Mouse (Mus musculus) heart, embryonic 11.5 days (tissue): ENCODE data around the gene Ankrd53. TPM values are rescaled to one million over a fixed set of nuclear protein-coding genes. Genes with fewer than 3 reads are reported as not detected.

Experiments used
- ATAC-seq: fragments of 200-750 bp; cut with Nextera tagmentation; replicated peaks from 2 replicates; pipeline ENCODE4 v1.8.0; 2017; ENCODE audit warnings: moderate library complexity; ENCODE audit not compliant: insufficient number of reproducible peaks, low FRiP score, low TSS enrichment
- H3K27ac ChIP-seq: fragments of 300-500 bp; sonication (generic); 2 replicates; pipeline ENCODE4 v1.5.1; 2014; ENCODE audit warnings: mild to moderate bottlenecking, low read depth, low read length
- H3K27me3 ChIP-seq: fragments of 300-500 bp; sonication (generic); 2 replicates; pipeline ENCODE4 v1.6.1; 2014; ENCODE audit warnings: mild to moderate bottlenecking, low read length, mixed read lengths; ENCODE audit not compliant: control insufficient read depth, insufficient read depth
- H3K36me3 ChIP-seq: fragments of 300-500 bp; sonication (generic); 2 replicates; pipeline ENCODE4 v1.6.1; 2014; ENCODE audit warnings: mild to moderate bottlenecking, low read length, moderate library complexity, mixed read lengths; ENCODE audit not compliant: control insufficient read depth, insufficient read depth
- H3K4me1 ChIP-seq: fragments of 300-500 bp; sonication (generic); 2 replicates; pipeline ENCODE4 v1.6.1; 2014; ENCODE audit warnings: low read length; ENCODE audit not compliant: control insufficient read depth, insufficient read depth
- H3K4me2 ChIP-seq: fragments of 300-500 bp; sonication (generic); 2 replicates; pipeline ENCODE4 v1.6.1; 2014; ENCODE audit warnings: mild to moderate bottlenecking, moderate library complexity
- H3K4me3 ChIP-seq: fragments of 300-500 bp; sonication (generic); 2 replicates; pipeline ENCODE4 v1.5.1; 2014; ENCODE audit warnings: low read depth, low read length
- H3K9ac ChIP-seq: fragments of 300-500 bp; sonication (generic); 2 replicates; pipeline ENCODE4 v1.6.1; 2014; ENCODE audit warnings: mild to moderate bottlenecking, low read depth, low read length, moderate library complexity
- H3K9me3 ChIP-seq: fragments of 300-500 bp; sonication (generic); replicated peaks from 2 replicates; pipeline ENCODE4 v1.6.1; 2016; ENCODE audit warnings: low read length; ENCODE audit not compliant: control insufficient read depth
- WGBS: fragments of 180-500 bp; shearing (Covaris S2); extraction: QIAGEN DNeasy Blood & Tissue Kit; methylation state at CpG from one replicate; pipeline ENCODE4 v1.1.7; 2014; ENCODE audit not compliant: insufficient replicate concordance; 5-methylcytosine and 5-hydroxymethylcytosine counted together
- polyA plus RNA-seq: library from polyadenylated mRNA; unstranded; fragments of >200 nt; fragmentation: Nextera tagmentation; extraction: Ambion mirVana; gene quantifications from 2 replicates; pipeline ENCODE4 v1.2.1, GENCODE M21; 2014

The Ankrd53 gene
- polyA plus RNA-seq, 1 experiment from 2014 or later: not detected

- H3K9ac ChIP-seq: no peak overlapping the region
- no peak overlapping the region for H3K27ac ChIP-seq
- 57% methylated on average over 3 of the region's 3 CpGs for WGBS
Measured at GRCm38 (mm10) chr6:83749286-83749685, 13.2 kb upstream of the Ankrd53 start.

GRCm38 (mm10) chr6:83750171-83750684 is 12.2 kb upstream of the Ankrd53 start:
- Histone ChIP-seq H3K36me3 (no peaks in the 10 kb centered on the region), H3K4me1 (no peaks in the 10 kb centered on the region), H3K27me3 (peaks cover 61% of the 10 kb centered on the region), H3K4me2 (peak overlapping the region; percentile 45), H3K4me3 (no peak overlapping the region), H3K9me3 (no peaks in the 10 kb centered on the region), H3K27ac (no peak overlapping the region), H3K9ac (peak overlapping the region; percentile 48; the same call in 1 of the 2 replicates)
- ATAC-seq: no peak
- 11% methylated on average over 11 of the region's 11 CpGs for WGBS

More at GRCm38 (mm10) chr6:83749286-83749685, 13.2 kb upstream of the Ankrd53 start:
- no peak overlapping the region for H3K4me2 ChIP-seq
- no peaks in the 10 kb centered on the region for H3K4me1 ChIP-seq
- peaks cover 60% of the 10 kb centered on the region for H3K27me3 ChIP-seq
- ATAC-seq: no peak
- H3K4me3 ChIP-seq: no peak overlapping the region
- H3K9me3 ChIP-seq: no peaks in the 10 kb centered on the region
- H3K36me3 ChIP-seq: no peaks in the 10 kb centered on the region

- no peaks in the 10 kb centered on the region for H3K4me1 ChIP-seq
- no peak overlapping the region for H3K4me3 ChIP-seq
- H3K27me3 ChIP-seq: peaks cover 70% of the 10 kb centered on the region
- no peak overlapping the region for H3K27ac ChIP-seq
- H3K4me2 ChIP-seq: no peak overlapping the region
- ATAC-seq: no peak
- no peak overlapping the region for H3K9ac ChIP-seq
- H3K36me3 ChIP-seq: no peaks in the 10 kb centered on the region
- 59% methylated on average over 9 of the region's 9 CpGs for WGBS
- H3K9me3 ChIP-seq: no peaks in the 10 kb centered on the region
Measured at GRCm38 (mm10) chr6:83756051-83756450, 6.4 kb upstream of the Ankrd53 start.

- H3K9ac ChIP-seq: peak overlapping the region; percentile 49; the same call in 1 of the 2 replicates
- H3K36me3 ChIP-seq: no peaks in the 10 kb centered on the region
- peak overlapping the region; percentile 47 for H3K4me3 ChIP-seq
- H3K27me3 ChIP-seq: peaks cover 51% of the 10 kb centered on the region
- 3% methylated on average over 35 of the region's 35 CpGs for WGBS
- H3K4me2 ChIP-seq: peak overlapping the region; percentile 77
- peak; percentile 60; the same call in 1 of the 2 replicates for ATAC-seq
- no peak overlapping the region for H3K27ac ChIP-seq
- H3K9me3 ChIP-seq: no peaks in the 10 kb centered on the region
- H3K4me1 ChIP-seq: peaks cover 7% of the 10 kb centered on the region
Measured at GRCm38 (mm10) chr6:83762880-83763431, 512 bp downstream of the Ankrd53 start.

GRCm38 (mm10) chr6:83766982-83767381 is 4.5 kb downstream of the Ankrd53 start:
- Histone ChIP-seq H3K4me3 (no peak overlapping the region), H3K36me3 (peaks cover 8% of the 10 kb centered on the region; the same call in 1 of the 2 replicates), H3K4me2 (no peak overlapping the region), H3K4me1 (peaks cover 7% of the 10 kb centered on the region), H3K9ac (no peak overlapping the region), H3K27me3 (peaks cover 20% of the 10 kb centered on the region), H3K9me3 (no peaks in the 10 kb centered on the region), H3K27ac (no peak overlapping the region)
- WGBS: 49% methylated on average over 3 of the region's 3 CpGs
- ATAC-seq: no peak

- ATAC-seq: no peak
Measured at GRCm38 (mm10) chr6:83768485-83768884, 6.0 kb downstream of the Ankrd53 start.

GRCm38 (mm10) chr6:83774126-83774525 is 11.7 kb downstream of the Ankrd53 start:
- no peaks in the 10 kb centered on the region for H3K9me3 ChIP-seq
- ATAC-seq: no peak
- no peaks in the 10 kb centered on the region for H3K27me3 ChIP-seq
- H3K36me3 ChIP-seq: peaks cover 8% of the 10 kb centered on the region
- peak overlapping the region; percentile 91; the same call in 1 of the 2 replicates for H3K9ac ChIP-seq
- peaks cover 10% of the 10 kb centered on the region for H3K4me1 ChIP-seq
- peak overlapping the region; percentile 88 for H3K4me3 ChIP-seq
- no peak overlapping the region for H3K27ac ChIP-seq
- WGBS: 65% methylated on average over 9 of the region's 9 CpGs
- H3K4me2 ChIP-seq: peak overlapping the region; percentile 90

More at GRCm38 (mm10) chr6:83768485-83768884, 6.0 kb downstream of the Ankrd53 start:
- Histone ChIP-seq H3K36me3 (peaks cover 8% of the 10 kb centered on the region), H3K27ac (no peak overlapping the region), H3K9me3 (no peaks in the 10 kb centered on the region), H3K4me1 (no peaks in the 10 kb centered on the region; the same call in 1 of the 2 replicates), H3K4me2 (no peak overlapping the region), H3K27me3 (peaks cover 5% of the 10 kb centered on the region), H3K9ac (no peak overlapping the region), H3K4me3 (no peak overlapping the region)
- 76% methylated on average over 5 of the region's 5 CpGs for WGBS

GRCm38 (mm10) chr6:83774781-83775563 is 12.5 kb downstream of the Ankrd53 start:
- H3K27ac ChIP-seq: peak overlapping the region; percentile 85
- H3K9me3 ChIP-seq: no peaks in the 10 kb centered on the region
- peaks cover 5% of the 10 kb centered on the region for H3K36me3 ChIP-seq
- peak; percentile 41; the same call in 1 of the 2 replicates for ATAC-seq
- 0% methylated on average over 14 of the region's 14 CpGs for WGBS
- H3K4me1 ChIP-seq: peaks cover 10% of the 10 kb centered on the region
- no peaks in the 10 kb centered on the region for H3K27me3 ChIP-seq
- H3K4me3 ChIP-seq: peak overlapping the region; percentile 88
- peak overlapping the region; percentile 90 for H3K4me2 ChIP-seq
- peak overlapping the region; percentile 91 for H3K9ac ChIP-seq
